Mouse (Mus musculus): ENCODE measurements at regions not wholly inside any gene's neighbourhood (a gene's known extent, or its start where the extent isn't known, plus 50 kb on each side); places are given as distances from the start of the nearest gene placed in this dataset.

DNA sequence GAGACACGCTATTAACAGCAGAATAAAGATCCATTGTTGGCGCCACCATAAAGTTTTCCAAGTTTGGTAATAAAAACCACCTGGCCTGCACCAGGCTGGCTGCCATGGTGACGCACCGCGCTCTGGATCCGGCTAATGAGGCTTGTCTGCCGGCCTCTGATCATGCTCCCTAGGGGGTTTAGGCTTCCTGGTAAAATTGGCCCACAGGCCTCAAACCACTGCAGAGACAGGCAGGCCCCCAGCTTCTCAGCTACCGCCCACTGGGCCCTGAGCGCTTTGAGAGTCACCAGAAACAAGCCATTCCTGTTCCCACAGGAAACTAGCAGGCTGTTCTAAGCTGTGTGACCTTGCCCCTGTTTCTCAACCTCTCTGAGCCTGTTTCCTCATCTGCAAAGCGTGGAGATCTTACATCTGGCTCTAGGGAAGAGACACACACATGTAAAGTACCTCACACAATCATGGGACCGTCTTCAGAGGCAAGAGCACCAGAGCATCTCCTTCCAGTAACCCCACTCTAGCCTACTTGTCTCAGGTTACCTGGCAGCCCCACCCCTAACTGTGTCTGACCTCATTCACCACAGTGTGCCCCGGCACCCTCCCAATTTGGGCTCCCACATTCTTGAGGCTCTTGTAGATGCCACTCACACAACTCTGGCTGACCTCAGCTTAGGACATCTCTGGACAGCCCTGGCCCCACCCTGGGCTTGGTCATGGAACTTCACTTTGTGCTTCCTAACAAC lies 246.5 kb downstream of the Tle3 start:
- DNase-seq: peak; percentile 98

DNA sequence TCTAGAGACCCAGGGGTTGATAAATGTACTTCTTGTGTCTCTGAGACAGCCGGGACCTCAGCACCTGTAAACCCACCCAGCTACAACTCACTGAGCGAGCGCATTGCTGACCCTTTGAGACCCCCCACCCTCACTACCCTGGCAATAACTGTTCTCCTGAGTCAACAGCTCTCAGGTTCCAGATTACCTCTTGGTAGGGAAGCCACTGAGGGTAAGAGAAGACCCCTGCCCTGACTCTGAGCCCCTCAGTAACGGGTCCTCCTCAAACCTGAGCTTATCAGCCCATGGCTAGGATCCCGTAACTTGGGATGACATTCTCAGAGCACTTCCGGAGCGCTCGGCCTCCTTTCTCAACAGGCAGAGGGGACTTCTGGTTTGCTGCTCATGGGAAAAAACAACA lies 245.8 kb downstream of the Tle3 start:
- no peak for DNase-seq

DNA sequence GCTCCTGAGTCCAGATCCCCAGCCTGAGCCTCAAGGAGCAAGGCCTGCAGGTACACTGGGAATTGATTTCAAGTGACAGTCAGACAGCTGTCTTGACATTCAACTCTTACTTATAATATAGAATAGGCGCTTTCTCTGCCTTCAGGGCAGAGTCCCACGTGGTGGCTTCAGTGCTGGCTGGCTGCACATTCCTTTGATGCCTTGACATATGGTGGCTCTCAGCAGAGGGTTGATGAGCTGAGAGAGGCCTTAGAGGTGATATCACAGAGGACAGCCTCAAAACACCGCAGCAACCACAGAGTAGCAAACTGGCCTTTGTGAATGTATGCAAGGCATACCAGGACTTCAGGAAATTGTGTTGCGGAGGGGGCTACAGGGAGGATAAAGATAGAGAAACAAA lies 243.4 kb downstream of the Tle3 start:
- DNase-seq: no peak

DNA sequence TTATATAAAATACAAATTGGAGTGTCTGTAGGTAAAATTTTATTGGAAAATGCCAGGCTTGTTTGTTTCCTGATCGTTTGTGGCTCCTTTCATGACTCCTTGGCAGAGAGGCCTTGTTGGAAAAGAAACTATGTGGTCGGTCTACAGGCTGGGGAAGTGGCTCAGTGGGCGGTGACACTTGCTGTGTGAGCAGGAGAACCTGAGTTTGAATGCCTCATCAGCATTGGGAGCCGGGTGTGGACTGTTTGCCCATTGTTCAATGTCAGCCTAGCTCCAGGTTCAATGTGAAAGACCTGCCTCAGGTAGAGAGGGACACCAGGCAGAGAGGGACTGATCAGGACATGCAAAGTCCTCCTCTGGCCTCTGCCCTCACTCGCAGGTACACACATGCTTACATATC lies 235.4 kb downstream of the Tle3 start:
- no peak for DNase-seq

DNA sequence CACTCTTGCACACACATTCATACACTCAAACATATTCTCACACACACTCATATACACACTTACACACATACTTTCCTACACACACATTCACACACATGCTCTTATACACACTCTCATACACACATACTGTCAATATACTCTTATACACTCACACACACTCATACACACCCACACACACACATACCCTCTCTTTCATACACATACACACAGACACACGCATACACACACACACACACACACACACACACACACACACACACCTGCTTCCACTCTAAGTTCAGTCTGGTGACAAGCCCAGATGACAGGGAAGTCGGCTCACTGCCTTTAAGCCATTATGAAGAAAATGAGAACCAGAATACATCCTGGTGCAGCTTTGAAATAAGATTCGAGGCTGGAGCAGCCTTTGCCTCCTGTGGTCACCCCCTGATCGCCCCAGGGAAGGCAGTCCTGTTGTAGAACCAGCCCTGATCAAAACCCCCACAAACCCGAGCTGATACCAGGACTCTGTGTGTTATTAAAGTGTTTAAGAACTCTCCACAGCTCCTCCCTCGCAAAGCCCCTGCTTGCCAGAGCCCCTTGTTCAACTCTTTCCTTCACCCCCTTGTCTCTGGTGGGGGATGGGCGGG lies 230.3 kb downstream of the Tle3 start:
- DNase-seq: no peak

DNA sequence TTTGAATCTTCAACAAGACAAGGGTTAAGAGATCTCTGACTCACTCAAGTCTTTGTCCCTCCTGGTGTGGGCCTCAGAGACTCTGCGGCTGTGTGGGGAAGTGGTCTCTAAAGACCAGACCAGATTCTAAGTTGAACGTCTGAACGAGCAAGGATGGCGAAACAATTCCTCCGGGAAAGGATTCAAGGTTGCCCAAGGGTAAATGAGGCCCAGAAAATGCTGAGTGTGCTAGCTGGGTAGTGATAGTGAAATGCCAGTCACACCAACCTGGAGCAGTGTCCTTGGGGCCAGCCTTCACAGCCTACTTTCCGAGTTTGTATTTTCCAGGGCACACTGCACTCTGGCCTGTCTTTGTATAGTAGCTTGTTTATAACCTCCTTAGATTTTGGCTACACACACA lies 229.7 kb downstream of the Tle3 start:
- DNase-seq: no peak

DNA sequence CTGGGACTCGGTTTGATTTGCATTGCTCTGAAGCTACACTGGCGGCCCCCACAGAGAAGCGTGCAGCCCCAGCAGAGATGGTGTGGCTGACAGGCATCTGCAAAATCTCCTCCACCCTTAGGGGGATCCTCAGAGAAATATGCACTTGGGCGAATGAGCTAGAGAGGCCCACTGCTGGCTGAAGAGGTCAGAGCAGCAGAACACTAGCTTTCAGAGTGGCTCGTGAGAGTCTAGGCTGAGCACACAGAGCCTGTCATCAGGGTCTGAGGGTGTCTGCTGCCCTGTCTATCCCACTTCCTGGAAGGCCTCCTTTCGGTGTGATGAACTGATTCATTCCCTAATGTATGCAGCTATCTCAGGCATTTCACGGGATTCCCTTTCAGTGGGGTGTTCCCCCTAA lies 225.1 kb downstream of the Tle3 start:
- no peak for DNase-seq

DNA sequence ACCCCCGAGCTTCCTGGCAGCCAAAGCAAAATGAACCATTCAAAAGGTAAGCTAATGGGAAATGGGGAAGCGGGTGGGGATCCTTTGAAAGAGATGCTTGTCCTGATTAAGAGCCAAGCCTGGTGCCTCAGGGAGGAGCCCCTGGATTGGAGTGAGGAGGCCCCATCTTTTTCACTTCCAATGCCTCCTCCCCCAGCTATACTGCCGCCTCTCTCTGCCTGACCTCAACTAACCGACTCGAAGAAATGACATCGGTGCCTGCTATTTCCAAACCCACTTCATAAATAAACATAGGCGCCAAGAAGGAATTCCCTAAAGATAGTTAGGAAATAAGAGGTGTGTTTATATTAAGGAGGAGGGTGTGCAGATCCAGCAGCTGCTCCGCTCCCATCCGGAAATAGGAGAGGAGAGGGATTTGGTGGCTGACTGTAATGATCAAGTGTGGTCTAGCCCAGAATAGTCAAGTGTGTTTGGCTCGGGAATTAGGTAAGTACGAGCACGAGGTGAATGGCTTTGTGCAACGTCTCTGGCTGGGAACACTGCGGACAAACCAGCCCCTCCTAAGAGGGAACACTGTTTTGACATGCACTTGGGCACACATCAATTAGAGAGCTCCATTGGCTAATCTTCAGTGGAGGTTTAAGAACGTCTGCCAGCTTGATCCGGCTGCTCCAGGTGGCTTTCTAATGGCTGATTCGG lies 224.4 kb downstream of the Tle3 start:
- DNase-seq: peak; percentile 90

DNA sequence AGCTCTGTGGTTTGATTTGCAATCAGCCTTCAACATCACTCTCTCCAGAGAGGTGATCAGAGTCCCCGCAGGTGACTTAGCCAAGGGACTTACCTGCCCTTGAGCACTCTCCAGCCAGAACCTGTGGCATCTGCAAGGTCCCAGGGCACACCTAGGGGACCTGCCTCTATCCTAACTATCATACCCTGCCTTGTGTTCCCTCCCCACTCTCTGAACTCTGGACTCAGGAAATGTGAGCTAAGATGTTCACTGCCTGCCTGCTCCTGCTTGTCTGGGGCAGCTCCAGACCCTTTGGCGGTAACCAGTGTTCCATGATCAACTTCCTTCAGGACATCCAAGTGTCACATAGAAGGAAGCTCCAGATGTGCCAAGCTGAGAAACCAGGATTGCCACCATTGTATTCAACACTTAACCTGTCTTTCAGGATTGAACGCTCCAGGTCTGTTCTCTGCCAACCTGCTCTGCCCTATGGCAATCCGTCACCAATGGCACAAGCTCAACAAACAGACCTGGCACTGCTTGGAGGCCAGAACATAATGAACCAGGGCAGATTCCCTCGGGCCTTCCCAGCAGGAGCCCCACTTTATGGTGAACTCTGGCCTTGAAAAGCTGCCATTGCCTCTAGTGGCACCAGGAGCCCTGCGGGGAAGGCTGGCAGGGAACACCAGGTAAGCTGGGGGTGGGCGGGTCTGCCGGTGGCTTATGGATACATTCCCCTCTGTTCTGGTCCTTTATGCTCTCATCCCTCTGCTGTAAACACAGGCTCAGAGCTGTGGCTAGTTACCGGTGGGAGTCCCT lies 223.2 kb downstream of the Tle3 start:
- DNase-seq: no peak

DNA sequence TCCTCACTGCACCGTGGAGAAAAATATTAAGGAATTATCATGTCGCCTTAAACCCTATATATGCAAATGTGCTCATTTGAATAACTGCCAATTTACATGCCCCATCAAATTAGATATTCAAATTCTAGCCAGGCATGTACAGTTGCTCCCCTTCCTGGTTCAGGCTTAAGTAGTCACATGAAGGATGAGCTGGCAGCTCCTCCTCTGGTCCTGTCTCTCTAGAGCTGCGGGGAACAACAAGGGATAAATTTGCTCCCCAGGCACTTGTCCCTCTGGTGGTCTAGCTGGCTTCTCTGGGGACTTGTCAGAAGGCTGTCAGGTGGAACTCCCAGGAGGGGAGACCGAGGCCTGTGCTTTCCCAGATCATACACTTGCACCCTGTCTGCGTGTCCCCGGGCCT lies 221.8 kb downstream of the Tle3 start:
- DNase-seq: no peak

DNA sequence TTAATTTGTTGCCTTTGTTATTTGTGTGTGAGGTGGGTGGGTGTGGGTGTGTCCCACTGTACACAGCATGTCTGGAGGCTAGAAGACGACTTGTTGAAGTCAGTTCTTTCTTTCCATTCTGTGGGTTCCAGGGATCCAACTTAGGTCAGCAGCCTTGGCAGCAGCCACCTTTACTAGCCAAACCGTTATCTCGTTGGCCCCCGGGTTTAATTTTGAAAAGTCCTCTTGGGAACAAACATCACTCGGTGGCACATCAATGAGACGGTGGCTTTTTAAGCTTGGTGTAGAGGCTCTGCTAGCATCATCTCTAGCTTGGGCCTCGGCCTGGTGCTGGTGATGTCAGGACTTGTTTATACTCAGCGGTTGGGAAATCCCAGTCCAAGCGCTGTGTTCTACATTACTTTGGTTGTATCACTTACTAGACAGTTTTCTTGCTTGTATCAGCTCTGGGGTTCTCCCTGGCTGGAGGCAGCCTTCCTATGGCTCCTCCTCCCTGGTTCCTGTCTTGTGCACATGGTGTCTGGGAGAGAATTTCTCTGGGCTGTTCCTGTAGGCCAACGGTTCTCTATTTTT lies 217.6 kb downstream of the Tle3 start:
- DNase-seq: no peak

DNA sequence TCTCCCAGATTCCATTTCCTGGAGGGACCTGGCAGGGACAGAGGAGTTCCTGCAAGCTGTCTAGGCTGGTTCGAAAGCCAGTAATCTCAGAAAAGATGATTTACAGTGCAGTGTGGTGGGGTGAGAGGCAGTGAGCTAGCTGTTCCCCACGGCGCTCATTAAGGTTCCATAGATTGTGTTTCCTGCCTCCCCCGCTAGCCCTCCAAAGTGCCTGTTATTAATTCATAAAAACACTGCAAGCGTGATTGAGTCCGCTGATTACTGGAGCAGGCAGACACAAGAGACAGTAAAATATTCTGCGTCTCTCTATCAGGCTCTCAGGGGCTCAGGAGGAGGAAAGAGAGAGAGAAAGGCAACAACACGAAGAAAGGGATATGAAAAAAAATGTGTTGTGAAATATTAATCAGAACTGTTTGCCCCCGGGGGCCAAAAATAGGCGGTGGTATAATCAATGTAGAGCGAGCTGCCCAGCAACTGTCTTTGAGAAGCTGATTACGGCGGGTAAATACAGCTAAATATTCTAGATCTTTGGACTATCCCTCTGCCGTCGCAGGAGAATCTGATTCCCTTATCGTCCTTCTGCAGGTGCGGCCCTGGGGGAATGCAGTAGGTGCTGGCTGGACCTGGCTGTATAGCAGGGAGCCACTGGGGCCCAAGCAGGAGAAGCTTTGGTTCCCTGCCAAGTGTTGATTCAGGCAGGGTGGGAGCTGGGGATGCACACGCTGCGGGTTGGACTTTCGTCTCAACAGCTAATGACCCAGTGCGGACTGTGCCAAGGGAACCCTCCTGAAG lies 211.3 kb downstream of the Tle3 start:
- no peak for DNase-seq

DNA sequence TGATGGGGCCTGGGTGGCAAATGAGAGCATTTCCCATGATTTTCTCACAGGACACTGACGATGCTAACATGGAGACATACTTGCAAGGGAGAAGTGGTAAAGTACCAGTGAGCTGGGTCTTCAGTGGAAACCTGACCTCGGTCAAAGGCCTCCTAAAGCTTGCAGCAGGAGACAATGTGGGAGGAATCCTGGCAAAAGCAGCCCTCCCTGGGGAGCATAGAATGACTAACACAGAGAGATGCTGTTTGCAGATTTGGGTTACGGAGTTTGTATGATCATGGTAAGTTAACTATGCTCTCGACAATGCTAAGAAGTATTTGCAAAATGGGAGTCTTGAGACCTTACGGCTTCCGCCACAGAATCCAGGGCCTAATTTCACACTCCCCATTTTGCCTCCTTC lies 208.9 kb downstream of the Tle3 start:
- DNase-seq: no peak

DNA sequence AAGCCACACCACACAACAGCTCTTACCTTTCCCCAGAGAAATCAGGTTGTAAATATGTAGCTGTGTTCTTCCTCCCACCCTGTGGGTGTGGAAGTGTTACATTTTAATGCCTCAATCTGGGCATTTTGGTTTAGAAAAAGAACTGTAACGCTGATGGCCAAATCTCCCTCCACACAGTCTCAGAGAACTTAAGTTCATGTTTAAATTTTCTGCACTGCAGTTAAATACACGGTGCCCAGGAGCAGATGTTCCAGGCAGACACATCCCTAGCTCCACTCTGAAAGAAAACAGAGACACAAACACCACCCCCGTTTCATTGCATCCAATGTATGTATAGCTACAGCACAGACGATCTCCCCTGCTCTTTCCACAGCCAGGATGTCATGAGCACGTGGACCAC lies 206.1 kb downstream of the Tle3 start:
- DNase-seq: no peak

DNA sequence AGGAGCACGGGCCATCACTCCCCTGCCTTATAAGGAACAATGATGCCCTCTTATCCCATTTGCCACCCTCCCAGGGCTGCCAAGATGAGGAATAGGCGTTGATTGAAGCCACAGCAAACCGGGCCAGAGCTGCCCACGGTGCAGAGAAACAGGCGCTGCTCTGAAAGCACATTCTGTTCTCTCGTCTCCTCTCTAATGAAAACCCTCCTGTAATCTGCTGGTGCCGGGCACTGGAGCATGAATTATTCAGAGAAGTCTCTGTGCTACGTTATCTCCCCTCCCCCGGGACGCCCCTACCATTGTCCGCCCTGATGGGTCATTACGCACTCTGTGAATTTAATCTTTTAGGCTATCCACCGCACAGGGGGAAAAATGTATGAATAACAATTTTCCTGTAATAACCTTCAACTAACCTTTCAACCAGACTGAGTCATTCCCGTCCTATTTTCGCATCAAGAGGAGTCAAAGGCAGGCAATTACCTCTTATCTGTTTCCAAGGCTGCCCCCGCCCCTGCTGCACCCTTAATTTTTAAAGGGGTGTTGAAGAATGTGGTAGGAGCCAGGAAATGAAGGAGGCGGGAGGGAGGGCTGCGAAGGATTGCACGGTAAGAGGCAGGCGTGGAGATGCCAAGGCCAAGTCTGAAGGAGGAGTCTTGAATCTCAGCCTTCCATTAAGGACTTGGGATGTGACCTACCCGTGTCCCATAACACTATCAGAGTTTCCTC lies 201.6 kb downstream of the Tle3 start:
- DNase-seq: no peak

DNA sequence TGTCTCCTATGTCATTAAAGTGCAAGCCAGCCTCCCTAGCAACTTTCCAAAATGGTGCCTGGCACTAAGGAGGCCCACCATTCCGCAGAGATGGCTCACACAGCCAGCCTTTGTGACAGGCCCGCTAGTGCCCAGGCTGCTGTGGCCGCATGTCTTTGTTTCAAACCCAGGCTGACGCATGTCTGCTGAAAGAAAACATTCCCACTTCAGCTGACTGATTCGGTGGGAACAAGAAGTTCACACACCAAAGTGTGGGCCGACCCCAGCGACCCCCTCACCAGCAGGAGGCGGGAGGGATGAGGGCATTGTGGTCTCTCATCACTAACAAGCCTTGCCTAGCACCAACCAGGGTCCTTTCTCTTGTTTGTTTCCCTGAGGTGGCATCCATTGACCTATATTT lies 190.9 kb downstream of the Tle3 start:
- peak; percentile 61 for DNase-seq

DNA sequence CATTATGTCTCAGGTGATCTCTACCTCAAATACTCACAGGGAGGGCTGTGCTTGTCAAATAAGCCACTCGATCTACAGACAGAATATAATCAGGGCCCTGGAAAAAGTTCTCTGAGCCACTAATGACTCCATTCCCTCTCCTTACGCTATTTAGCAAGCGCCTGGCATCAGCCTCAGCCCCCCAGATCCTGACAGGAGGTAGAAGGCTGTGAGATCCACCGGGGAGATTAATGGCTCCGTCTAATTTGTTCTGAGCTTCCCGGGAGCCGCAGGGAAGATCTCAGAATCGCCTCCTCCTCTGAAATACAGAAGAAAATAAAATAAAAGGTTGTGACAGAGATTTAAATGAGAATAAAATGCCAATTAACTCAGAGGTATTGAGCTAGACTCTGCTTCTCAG lies 189.4 kb downstream of the Tle3 start:
- no peak for DNase-seq

DNA sequence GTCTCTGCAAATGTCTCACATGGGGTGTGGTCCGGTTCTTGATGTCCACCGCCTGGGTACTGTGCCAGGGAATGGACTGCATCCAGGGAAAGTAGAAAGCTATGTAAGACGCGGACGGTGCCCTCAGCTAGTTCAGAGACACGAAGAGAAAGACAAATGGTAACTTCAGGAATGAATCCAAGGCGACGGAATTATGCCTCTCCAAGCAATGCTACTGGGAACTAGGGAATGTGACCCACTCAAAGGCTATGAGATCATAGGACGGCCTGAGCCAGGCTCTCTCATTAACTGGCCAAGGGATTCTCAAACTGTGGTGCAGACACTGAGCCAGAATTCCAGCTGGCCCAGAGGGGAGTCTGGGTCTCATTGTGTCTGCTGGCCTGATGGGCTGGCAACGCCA lies 186.5 kb downstream of the Tle3 start:
- peak; percentile 98 for DNase-seq

DNA sequence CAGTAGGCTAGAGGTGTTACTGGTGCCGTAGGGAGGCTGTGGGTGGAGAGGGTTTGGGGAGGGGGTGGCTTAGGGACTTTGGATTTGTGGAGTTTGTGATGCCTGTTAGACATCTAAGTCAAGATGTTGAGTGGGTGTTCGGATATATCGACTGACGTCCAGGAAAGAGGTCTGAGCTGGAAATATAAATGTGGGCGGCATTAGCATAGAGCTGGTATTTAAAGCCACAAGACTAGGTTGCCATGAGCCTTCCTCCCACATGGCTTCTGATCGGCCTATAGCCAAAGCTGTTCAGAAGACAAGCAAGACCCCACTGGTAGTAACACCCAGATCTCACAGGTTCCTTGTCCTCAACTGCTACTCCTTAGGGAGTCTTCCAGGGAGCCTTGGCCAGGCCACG lies 184.9 kb downstream of the Tle3 start:
- DNase-seq: no peak

DNA sequence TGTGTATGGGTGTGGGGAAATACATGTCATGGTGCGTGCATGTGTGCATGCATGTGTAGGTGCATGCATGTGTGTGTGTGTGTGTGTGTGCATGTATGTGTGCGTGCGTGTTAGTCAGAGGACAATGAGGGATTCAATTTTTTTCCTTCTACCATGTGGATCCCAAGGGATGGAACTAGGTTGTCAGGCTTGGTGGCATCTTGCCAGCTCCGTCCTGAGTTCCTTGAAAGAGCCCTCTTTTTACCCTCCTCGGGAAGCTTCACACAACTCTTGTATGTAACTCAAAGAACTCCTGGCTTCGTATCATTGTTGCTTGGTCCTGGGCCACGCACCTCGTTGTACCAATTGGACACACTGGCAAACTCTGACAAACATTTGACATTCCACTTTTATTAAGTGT lies 183.0 kb downstream of the Tle3 start:
- no peak for DNase-seq

DNA sequence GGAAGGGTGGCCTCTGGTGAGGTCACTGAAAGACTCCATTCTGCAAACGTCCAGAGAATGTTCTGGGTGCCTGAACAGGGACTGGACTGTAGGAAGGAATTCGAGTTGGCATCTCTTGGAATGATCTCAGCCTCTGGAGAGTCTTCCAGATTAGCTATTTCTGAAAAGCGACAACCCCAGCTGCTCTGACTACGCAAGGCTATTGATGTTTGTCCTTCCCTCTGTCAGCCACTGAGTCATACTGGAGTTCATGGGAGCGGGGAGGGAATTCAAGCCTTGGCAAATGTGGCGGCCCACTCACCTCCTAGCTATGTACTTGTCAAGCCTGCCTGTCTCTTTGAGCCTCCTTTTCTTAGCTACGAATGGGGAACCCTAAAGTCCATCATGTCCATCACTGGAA lies 182.4 kb downstream of the Tle3 start:
- peak; percentile 97 for DNase-seq

DNA sequence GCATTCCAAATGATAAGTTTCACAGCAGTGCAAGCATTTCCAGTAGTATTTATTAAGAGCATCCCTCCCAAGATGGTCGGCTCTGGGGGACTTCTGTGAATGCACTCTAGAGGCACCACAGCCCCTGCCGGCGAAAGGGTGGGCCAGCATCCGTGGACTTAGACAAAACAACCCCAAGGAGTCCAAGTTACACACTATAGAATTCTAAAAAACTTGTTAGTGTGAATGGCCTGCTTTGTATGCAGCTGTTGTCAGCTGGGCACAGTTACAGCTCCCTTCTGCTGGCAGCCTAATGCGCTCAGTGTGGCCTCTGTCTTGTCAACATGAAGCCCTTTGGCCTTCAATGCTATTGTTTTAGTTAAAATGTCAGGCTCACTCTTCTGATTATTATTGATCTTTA lies 181.5 kb downstream of the Tle3 start:
- no peak for DNase-seq

All from heart, adult 11 months (tissue).